Mouse (Mus musculus): ENCODE data around the gene Fam19a2. TPM values are rescaled to one million over a fixed set of nuclear protein-coding genes. Genes with fewer than 3 reads are reported as not detected.

Fam19a2 gene
- polyA plus RNA-seq, 1 experiment from 2014 or later: 2.9 TPM

GRCm38 (mm10) chr10:123692186-123692925, 428.6 kb downstream of the Fam19a2 start:
- H3K9ac ChIP-seq (ENCODE audit: low read depth, low read length): no peak overlapping the region
- ATAC-seq (ENCODE audit: low read depth) (no peak), DNase-seq (ENCODE audit: low spot score) (no peak)
- no peaks in the 10 kb centered on the region for H3K4me1 ChIP-seq (ENCODE audit: control insufficient read depth, insufficient read depth, low read length)
- WGBS: 69% methylated on average over 8 of the region's 8 CpGs
- no peaks in the 10 kb centered on the region for H3K27me3 ChIP-seq (replicated peaks; ENCODE audit: control insufficient read depth, insufficient read depth, low read length)
- no peaks in the 10 kb centered on the region for H3K9me3 ChIP-seq (ENCODE audit: control insufficient read depth, low read length)
- no peak overlapping the region for H3K4me2 ChIP-seq (ENCODE audit: low read depth, low read length)
- no peak overlapping the region for H3K27ac ChIP-seq (replicated peaks; ENCODE audit: low read depth, low read length)
- no peak overlapping the region for H3K4me3 ChIP-seq (ENCODE audit: low read depth, low read length)
- no peaks in the 10 kb centered on the region for H3K36me3 ChIP-seq (ENCODE audit: control insufficient read depth, insufficient read depth, low read length)

GRCm38 (mm10) chr10:123692926-123693224, 429.1 kb downstream of the Fam19a2 start:
- ATAC-seq (ENCODE audit: low read depth): no peak
- 75% methylated on average over 4 of the region's 4 CpGs for WGBS

GRCm38 (mm10) chr10:123702595-123702994, 438.8 kb downstream of the Fam19a2 start:
- no peaks in the 10 kb centered on the region for H3K36me3 ChIP-seq (ENCODE audit: control insufficient read depth, insufficient read depth, low read length)
- no peaks in the 10 kb centered on the region for H3K4me1 ChIP-seq (ENCODE audit: control insufficient read depth, insufficient read depth, low read length)
- no peak overlapping the region for H3K27ac ChIP-seq (replicated peaks; ENCODE audit: low read depth, low read length)
- 85% methylated on average over 4 of the region's 4 CpGs for WGBS
- H3K9ac ChIP-seq (ENCODE audit: low read depth, low read length): no peak overlapping the region
- no peaks in the 10 kb centered on the region for H3K27me3 ChIP-seq (replicated peaks; ENCODE audit: control insufficient read depth, insufficient read depth, low read length)
- H3K4me2 ChIP-seq (ENCODE audit: low read depth, low read length): no peak overlapping the region
- ATAC-seq (ENCODE audit: low read depth): no peak
- no peaks in the 10 kb centered on the region for H3K9me3 ChIP-seq (ENCODE audit: control insufficient read depth, low read length)
- H3K4me3 ChIP-seq (ENCODE audit: low read depth, low read length): no peak overlapping the region
- DNase-seq (ENCODE audit: low spot score): no peak

More at GRCm38 (mm10) chr10:123692926-123693224, 429.1 kb downstream of the Fam19a2 start:
- Histone ChIP-seq H3K4me1 (ENCODE audit: control insufficient read depth, insufficient read depth, low read length) (no peaks in the 10 kb centered on the region), H3K36me3 (ENCODE audit: control insufficient read depth, insufficient read depth, low read length) (no peaks in the 10 kb centered on the region), H3K27me3 (replicated peaks; ENCODE audit: control insufficient read depth, insufficient read depth, low read length) (no peaks in the 10 kb centered on the region), H3K4me2 (ENCODE audit: low read depth, low read length) (no peak overlapping the region), H3K9ac (ENCODE audit: low read depth, low read length) (no peak overlapping the region), H3K9me3 (ENCODE audit: control insufficient read depth, low read length) (no peaks in the 10 kb centered on the region), H3K4me3 (ENCODE audit: low read depth, low read length) (no peak overlapping the region), H3K27ac (replicated peaks; ENCODE audit: low read depth, low read length) (no peak overlapping the region)
- DNase-seq (ENCODE audit: low spot score): no peak

DNA sequence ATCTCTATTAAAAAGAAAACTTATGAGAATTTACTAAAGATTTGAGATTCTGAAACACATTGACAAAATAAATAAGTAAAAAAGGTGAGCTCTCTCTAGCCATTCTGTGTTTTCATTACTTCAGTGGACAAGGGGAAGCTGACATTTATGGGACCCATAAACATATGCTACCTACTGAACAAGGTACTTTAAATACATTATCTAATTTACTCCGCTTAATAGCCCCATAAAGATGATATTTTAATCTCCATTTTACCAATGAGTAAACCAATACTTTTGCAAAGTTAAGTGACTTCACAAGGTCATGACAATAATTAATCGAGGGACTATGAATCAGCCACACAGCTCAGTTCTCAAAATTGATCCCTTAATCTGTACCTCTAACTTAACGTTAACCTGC, 443.2 kb downstream of the Fam19a2 start:
- H3K9me3 ChIP-seq (ENCODE audit: control insufficient read depth, low read length): no peaks in the 10 kb centered on the region
- H3K27me3 ChIP-seq (replicated peaks; ENCODE audit: control insufficient read depth, insufficient read depth, low read length): no peaks in the 10 kb centered on the region
- no peak overlapping the region for H3K4me3 ChIP-seq (ENCODE audit: low read depth, low read length)
- no peak for ATAC-seq (ENCODE audit: low read depth)
- H3K4me1 ChIP-seq (ENCODE audit: control insufficient read depth, insufficient read depth, low read length): no peaks in the 10 kb centered on the region
- no peak overlapping the region for H3K27ac ChIP-seq (replicated peaks; ENCODE audit: low read depth, low read length)
- DNase-seq (ENCODE audit: low spot score): no peak
- no peak overlapping the region for H3K4me2 ChIP-seq (ENCODE audit: low read depth, low read length)
- 94% methylated on average over 3 of the region's 3 CpGs for WGBS
- H3K9ac ChIP-seq (ENCODE audit: low read depth, low read length): no peak overlapping the region
- H3K36me3 ChIP-seq (ENCODE audit: control insufficient read depth, insufficient read depth, low read length): no peaks in the 10 kb centered on the region

GRCm38 (mm10) chr10:123710738-123711137, 446.9 kb downstream of the Fam19a2 start:
- ATAC-seq (ENCODE audit: low read depth) (no peak), DNase-seq (ENCODE audit: low spot score) (no peak)
- no peaks in the 10 kb centered on the region for H3K4me1 ChIP-seq (ENCODE audit: control insufficient read depth, insufficient read depth, low read length)
- no peaks in the 10 kb centered on the region for H3K36me3 ChIP-seq (ENCODE audit: control insufficient read depth, insufficient read depth, low read length)
- no peak overlapping the region for H3K27ac ChIP-seq (replicated peaks; ENCODE audit: low read depth, low read length)
- H3K4me2 ChIP-seq (ENCODE audit: low read depth, low read length): no peak overlapping the region
- no peak overlapping the region for H3K4me3 ChIP-seq (ENCODE audit: low read depth, low read length)
- no peak overlapping the region for H3K9ac ChIP-seq (ENCODE audit: low read depth, low read length)
- H3K27me3 ChIP-seq (replicated peaks; ENCODE audit: control insufficient read depth, insufficient read depth, low read length): no peaks in the 10 kb centered on the region
- H3K9me3 ChIP-seq (ENCODE audit: control insufficient read depth, low read length): no peaks in the 10 kb centered on the region
- 87% methylated on average over 2 of the region's 2 CpGs for WGBS

DNA sequence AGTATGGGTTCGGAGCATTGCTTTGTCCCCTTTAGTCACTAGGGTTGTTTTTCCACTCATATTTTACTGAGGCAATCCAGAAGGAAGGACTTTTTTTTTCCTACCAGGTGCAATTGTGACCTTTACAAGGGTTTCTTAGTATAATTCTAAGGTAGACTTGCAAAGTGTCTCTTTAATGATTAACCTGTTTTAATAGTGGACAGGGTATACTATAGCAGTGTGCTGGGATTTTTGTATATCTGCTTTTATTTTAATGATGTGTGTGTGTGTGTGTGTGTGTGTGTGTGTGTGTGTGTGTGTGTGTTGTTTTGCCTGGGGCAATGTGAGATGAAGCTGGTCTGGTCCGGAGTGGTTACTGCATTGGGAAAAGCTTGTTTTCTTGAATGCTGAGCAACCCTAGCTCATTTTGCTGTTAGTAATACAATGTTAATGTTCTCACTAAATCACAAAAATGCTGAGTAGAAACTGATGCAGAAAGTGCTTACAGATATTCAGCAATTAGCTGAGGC, 458.2 kb downstream of the Fam19a2 start:
- no peaks in the 10 kb centered on the region for H3K36me3 ChIP-seq (ENCODE audit: control insufficient read depth, insufficient read depth, low read length)
- no peaks in the 10 kb centered on the region for H3K9me3 ChIP-seq (ENCODE audit: control insufficient read depth, low read length)
- DNase-seq (ENCODE audit: low spot score) (no peak), ATAC-seq (ENCODE audit: low read depth) (no peak)
- no peak overlapping the region for H3K4me3 ChIP-seq (ENCODE audit: low read depth, low read length)
- no peak overlapping the region for H3K4me2 ChIP-seq (ENCODE audit: low read depth, low read length)
- 67% methylated on average over 2 of the region's 2 CpGs for WGBS
- H3K4me1 ChIP-seq (ENCODE audit: control insufficient read depth, insufficient read depth, low read length): no peaks in the 10 kb centered on the region
- no peak overlapping the region for H3K27ac ChIP-seq (replicated peaks; ENCODE audit: low read depth, low read length)
- no peak overlapping the region for H3K9ac ChIP-seq (ENCODE audit: low read depth, low read length)
- H3K27me3 ChIP-seq (replicated peaks; ENCODE audit: control insufficient read depth, insufficient read depth, low read length): no peaks in the 10 kb centered on the region

DNA sequence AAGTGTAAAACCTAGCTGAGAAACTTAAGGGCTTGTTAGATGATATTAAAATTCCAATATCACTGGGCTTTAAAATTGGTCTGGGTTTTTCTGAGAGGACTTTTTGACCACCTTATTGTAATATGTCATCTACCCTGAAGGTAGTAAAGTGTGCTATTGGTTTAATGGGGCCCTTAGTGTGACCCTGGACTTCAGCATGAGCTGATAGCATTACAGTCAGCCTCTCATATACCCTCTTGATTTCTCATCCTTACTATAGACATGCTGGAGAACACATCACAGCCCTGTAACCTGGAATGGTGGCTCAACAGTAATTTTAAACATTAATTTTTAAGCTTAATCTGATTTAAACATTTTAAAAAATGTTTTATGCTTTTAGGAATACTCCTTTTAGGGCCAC, 459.8 kb downstream of the Fam19a2 start:
- Histone ChIP-seq H3K27ac (replicated peaks; ENCODE audit: low read depth, low read length) (no peak overlapping the region), H3K4me3 (ENCODE audit: low read depth, low read length) (no peak overlapping the region), H3K27me3 (replicated peaks; ENCODE audit: control insufficient read depth, insufficient read depth, low read length) (no peaks in the 10 kb centered on the region), H3K36me3 (ENCODE audit: control insufficient read depth, insufficient read depth, low read length) (no peaks in the 10 kb centered on the region), H3K9me3 (ENCODE audit: control insufficient read depth, low read length) (no peaks in the 10 kb centered on the region), H3K4me2 (ENCODE audit: low read depth, low read length) (no peak overlapping the region), H3K9ac (ENCODE audit: low read depth, low read length) (no peak overlapping the region), H3K4me1 (ENCODE audit: control insufficient read depth, insufficient read depth, low read length) (no peaks in the 10 kb centered on the region)
- DNase-seq (ENCODE audit: low spot score) (no peak), ATAC-seq (ENCODE audit: low read depth) (no peak)

GRCm38 (mm10) chr10:123748317-123748716, 484.5 kb downstream of the Fam19a2 start:
- no peak for DNase-seq (ENCODE audit: low spot score)
- H3K4me1 ChIP-seq (ENCODE audit: control insufficient read depth, insufficient read depth, low read length): no peaks in the 10 kb centered on the region

DNA sequence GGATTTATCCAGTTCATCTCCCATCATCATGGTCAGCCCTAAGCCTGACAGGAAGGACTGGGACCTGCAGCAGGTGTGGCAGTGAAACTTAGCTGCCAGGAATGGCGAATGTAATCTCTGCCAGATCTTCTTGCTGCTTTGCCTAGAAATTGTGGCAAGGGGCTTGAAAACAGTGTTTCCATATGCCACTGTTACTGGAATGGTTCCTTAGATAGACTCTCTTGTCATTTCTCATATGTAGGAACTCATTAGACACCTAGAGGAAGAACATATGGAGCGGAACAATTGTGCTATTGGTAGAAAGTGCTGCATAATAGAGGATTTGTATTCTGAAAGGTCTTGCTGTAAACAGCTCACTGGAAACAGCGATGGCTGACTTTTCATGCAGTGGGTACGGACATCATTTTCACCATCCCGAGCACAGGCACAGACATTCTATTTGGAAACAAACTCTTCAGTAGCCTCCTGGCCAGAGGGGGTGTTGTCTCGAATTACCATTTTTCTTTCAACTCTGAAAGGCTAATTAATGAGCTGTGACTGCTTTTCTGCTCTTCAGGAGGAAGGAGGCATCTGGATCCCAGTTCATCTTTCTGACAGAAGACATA, 488.0 kb downstream of the Fam19a2 start:
- no peaks in the 10 kb centered on the region for H3K9me3 ChIP-seq (ENCODE audit: control insufficient read depth, low read length)
- no peaks in the 10 kb centered on the region for H3K36me3 ChIP-seq (ENCODE audit: control insufficient read depth, insufficient read depth, low read length)
- H3K4me1 ChIP-seq (ENCODE audit: control insufficient read depth, insufficient read depth, low read length): no peaks in the 10 kb centered on the region
- no peak overlapping the region for H3K4me3 ChIP-seq (ENCODE audit: low read depth, low read length)
- DNase-seq (ENCODE audit: low spot score) (no peak), ATAC-seq (ENCODE audit: low read depth) (no peak)
- no peak overlapping the region for H3K9ac ChIP-seq (ENCODE audit: low read depth, low read length)
- H3K27ac ChIP-seq (replicated peaks; ENCODE audit: low read depth, low read length): no peak overlapping the region
- no peak overlapping the region for H3K4me2 ChIP-seq (ENCODE audit: low read depth, low read length)
- WGBS: 45% methylated on average over 6 of the region's 6 CpGs
- no peaks in the 10 kb centered on the region for H3K27me3 ChIP-seq (replicated peaks; ENCODE audit: control insufficient read depth, insufficient read depth, low read length)

More at GRCm38 (mm10) chr10:123748317-123748716, 484.5 kb downstream of the Fam19a2 start:
- no peaks in the 10 kb centered on the region for H3K9me3 ChIP-seq (ENCODE audit: control insufficient read depth, low read length)
- no peak overlapping the region for H3K4me3 ChIP-seq (ENCODE audit: low read depth, low read length)
- no peaks in the 10 kb centered on the region for H3K36me3 ChIP-seq (ENCODE audit: control insufficient read depth, insufficient read depth, low read length)
- no peak overlapping the region for H3K27ac ChIP-seq (replicated peaks; ENCODE audit: low read depth, low read length)
- WGBS: 53% methylated on average over 1 of the region's 1 CpGs
- no peak overlapping the region for H3K4me2 ChIP-seq (ENCODE audit: low read depth, low read length)
- no peaks in the 10 kb centered on the region for H3K27me3 ChIP-seq (replicated peaks; ENCODE audit: control insufficient read depth, insufficient read depth, low read length)
- no peak for ATAC-seq (ENCODE audit: low read depth)
- no peak overlapping the region for H3K9ac ChIP-seq (ENCODE audit: low read depth, low read length)

Measured in embryonic facial prominence, embryonic 14.5 days (tissue).